Mouse (Mus musculus): Measurements from ENCODE around the gene Gabrg3. TPM values are rescaled to one million over a fixed set of nuclear protein-coding genes. Genes with fewer than 3 reads are reported as not detected.

Gene Gabrg3
- polyA plus RNA-seq, 1 experiment from 2014 or later: 0.68 TPM

- H3K27me3 ChIP-seq (replicated peaks): no peaks in the 10 kb centered on the region
- 73% methylated on average over 5 of the region's 5 CpGs for WGBS
- no peak overlapping the region for H3K27ac ChIP-seq (replicated peaks)
- no peak for ATAC-seq (ENCODE audit: extremely low read depth, insufficient number of reproducible peaks, low FRiP score, low TSS enrichment)
- H3K4me1 ChIP-seq: no peaks in the 10 kb centered on the region
- H3K9me3 ChIP-seq: no peaks in the 10 kb centered on the region
- no peak overlapping the region for H3K4me3 ChIP-seq
- H3K4me2 ChIP-seq: no peak overlapping the region
- H3K9ac ChIP-seq: no peak overlapping the region
- H3K36me3 ChIP-seq: no peaks in the 10 kb centered on the region
Observed at GRCm38 (mm10) chr7:57365134-57366012, 21.6 kb downstream of the Gabrg3 start.

- Histone ChIP-seq H3K4me2 (no peak overlapping the region), H3K9me3 (no peaks in the 10 kb centered on the region), H3K27me3 (replicated peaks) (no peaks in the 10 kb centered on the region), H3K4me3 (no peak overlapping the region), H3K27ac (replicated peaks) (no peak overlapping the region), H3K36me3 (no peaks in the 10 kb centered on the region), H3K4me1 (no peaks in the 10 kb centered on the region), H3K9ac (no peak overlapping the region)
- no peak for ATAC-seq (ENCODE audit: extremely low read depth, insufficient number of reproducible peaks, low FRiP score, low TSS enrichment)
- 57% methylated on average over 6 of the region's 6 CpGs for WGBS
Observed at GRCm38 (mm10) chr7:57363812-57364211, 23.2 kb downstream of the Gabrg3 start.

- Histone ChIP-seq H3K9ac (no peak overlapping the region), H3K4me1 (0 out of 2 replicates have a peak, but pooled peaks cover 4% of the 10 kb centered on the region), H3K4me3 (no peak overlapping the region), H3K36me3 (no peaks in the 10 kb centered on the region), H3K4me2 (no peak overlapping the region), H3K27ac (replicated peaks) (no peak overlapping the region), H3K27me3 (replicated peaks) (no peaks in the 10 kb centered on the region), H3K9me3 (no peaks in the 10 kb centered on the region)
- ATAC-seq (ENCODE audit: extremely low read depth, insufficient number of reproducible peaks, low FRiP score, low TSS enrichment): no peak
- 58% methylated on average over 6 of the region's 6 CpGs for WGBS
Observed at GRCm38 (mm10) chr7:57357871-57358540, 29.0 kb downstream of the Gabrg3 start.

- no peak overlapping the region for H3K4me3 ChIP-seq
- H3K27me3 ChIP-seq (replicated peaks): no peaks in the 10 kb centered on the region
- no peak overlapping the region for H3K9ac ChIP-seq
- H3K27ac ChIP-seq (replicated peaks): no peak overlapping the region; the same call in 1 of the 2 replicates
- no peaks in the 10 kb centered on the region for H3K9me3 ChIP-seq
- WGBS: 57% methylated on average over 8 of the region's 8 CpGs
- H3K36me3 ChIP-seq: no peaks in the 10 kb centered on the region
- ATAC-seq (ENCODE audit: extremely low read depth, insufficient number of reproducible peaks, low FRiP score, low TSS enrichment): no peak
- H3K4me1 ChIP-seq: 0 out of 2 replicates have a peak, but pooled peaks cover 4% of the 10 kb centered on the region
- no peak overlapping the region for H3K4me2 ChIP-seq
Observed at GRCm38 (mm10) chr7:57356565-57357301, 30.3 kb downstream of the Gabrg3 start.

- H3K27me3 ChIP-seq (replicated peaks): no peaks in the 10 kb centered on the region
- no peak for ATAC-seq (ENCODE audit: extremely low read depth, insufficient number of reproducible peaks, low FRiP score, low TSS enrichment)
- H3K9ac ChIP-seq: no peak overlapping the region
- 59% methylated on average over 1 of the region's 1 CpGs for WGBS
- no peaks in the 10 kb centered on the region for H3K36me3 ChIP-seq
- H3K4me3 ChIP-seq: no peak overlapping the region
- H3K9me3 ChIP-seq: no peaks in the 10 kb centered on the region
- no peaks in the 10 kb centered on the region for H3K4me1 ChIP-seq
- no peak overlapping the region for H3K27ac ChIP-seq (replicated peaks)
- H3K4me2 ChIP-seq: no peak overlapping the region
Observed at GRCm38 (mm10) chr7:57348774-57349173, 38.2 kb downstream of the Gabrg3 start.

GRCm38 (mm10) chr7:57341910-57342309 lies 45.1 kb downstream of the Gabrg3 start:
- Histone ChIP-seq H3K27me3 (replicated peaks) (no peaks in the 10 kb centered on the region), H3K36me3 (no peaks in the 10 kb centered on the region), H3K27ac (replicated peaks) (no peak overlapping the region), H3K9ac (no peak overlapping the region), H3K4me1 (no peaks in the 10 kb centered on the region), H3K4me2 (no peak overlapping the region), H3K4me3 (no peak overlapping the region), H3K9me3 (no peaks in the 10 kb centered on the region)
- 70% methylated on average over 8 of the region's 8 CpGs for WGBS
- no peak for ATAC-seq (ENCODE audit: extremely low read depth, insufficient number of reproducible peaks, low FRiP score, low TSS enrichment)

- Histone ChIP-seq H3K36me3 (no peaks in the 10 kb centered on the region), H3K4me2 (no peak overlapping the region), H3K27ac (replicated peaks) (no peak overlapping the region), H3K4me1 (no peaks in the 10 kb centered on the region), H3K27me3 (replicated peaks) (no peaks in the 10 kb centered on the region), H3K9me3 (no peaks in the 10 kb centered on the region), H3K4me3 (no peak overlapping the region), H3K9ac (no peak overlapping the region)
- no peak for ATAC-seq (ENCODE audit: extremely low read depth, insufficient number of reproducible peaks, low FRiP score, low TSS enrichment)
- WGBS: 75% methylated on average over 3 of the region's 3 CpGs
Observed at GRCm38 (mm10) chr7:57331211-57331610, 55.8 kb downstream of the Gabrg3 start.

- no peak overlapping the region for H3K4me2 ChIP-seq
- H3K36me3 ChIP-seq: no peaks in the 10 kb centered on the region
Observed at GRCm38 (mm10) chr7:57330240-57330639, 56.7 kb downstream of the Gabrg3 start.

GRCm38 (mm10) chr7:57324473-57324872 lies 62.5 kb downstream of the Gabrg3 start:
- H3K27ac ChIP-seq (replicated peaks): no peak overlapping the region
- ATAC-seq (ENCODE audit: extremely low read depth, insufficient number of reproducible peaks, low FRiP score, low TSS enrichment): no peak
- no peak overlapping the region for H3K4me2 ChIP-seq
- no peak overlapping the region for H3K9ac ChIP-seq
- H3K36me3 ChIP-seq: no peaks in the 10 kb centered on the region
- no peaks in the 10 kb centered on the region for H3K27me3 ChIP-seq (replicated peaks)
- no peaks in the 10 kb centered on the region for H3K9me3 ChIP-seq
- no peaks in the 10 kb centered on the region for H3K4me1 ChIP-seq
- no peak overlapping the region for H3K4me3 ChIP-seq
- WGBS: 67% methylated on average over 3 of the region's 3 CpGs

More at GRCm38 (mm10) chr7:57330240-57330639, 56.7 kb downstream of the Gabrg3 start:
- Histone ChIP-seq H3K9me3 (no peaks in the 10 kb centered on the region), H3K27ac (replicated peaks) (no peak overlapping the region), H3K4me1 (no peaks in the 10 kb centered on the region), H3K27me3 (replicated peaks) (no peaks in the 10 kb centered on the region), H3K4me3 (no peak overlapping the region), H3K9ac (no peak overlapping the region)
- WGBS: 77% methylated on average over 4 of the region's 4 CpGs
- no peak for ATAC-seq (ENCODE audit: extremely low read depth, insufficient number of reproducible peaks, low FRiP score, low TSS enrichment)

- no peak for ATAC-seq (ENCODE audit: extremely low read depth, insufficient number of reproducible peaks, low FRiP score, low TSS enrichment)
- Histone ChIP-seq H3K27ac (replicated peaks) (no peak overlapping the region), H3K27me3 (replicated peaks) (no peaks in the 10 kb centered on the region), H3K4me3 (no peak overlapping the region), H3K4me1 (no peaks in the 10 kb centered on the region), H3K9me3 (no peaks in the 10 kb centered on the region), H3K4me2 (no peak overlapping the region), H3K36me3 (no peaks in the 10 kb centered on the region), H3K9ac (no peak overlapping the region)
- WGBS: 51% methylated on average over 1 of the region's 1 CpGs
Observed at GRCm38 (mm10) chr7:57322086-57322485, 64.9 kb downstream of the Gabrg3 start.

GRCm38 (mm10) chr7:57314971-57315370 lies 72.0 kb downstream of the Gabrg3 start:
- Histone ChIP-seq H3K9me3 (no peaks in the 10 kb centered on the region), H3K27ac (replicated peaks) (no peak overlapping the region), H3K4me2 (no peak overlapping the region), H3K27me3 (replicated peaks) (no peaks in the 10 kb centered on the region), H3K36me3 (no peaks in the 10 kb centered on the region), H3K4me3 (no peak overlapping the region), H3K9ac (no peak overlapping the region), H3K4me1 (no peaks in the 10 kb centered on the region)
- no peak for ATAC-seq (ENCODE audit: extremely low read depth, insufficient number of reproducible peaks, low FRiP score, low TSS enrichment)
- 62% methylated on average over 1 of the region's 1 CpGs for WGBS

Measured in heart, embryonic 13.5 days (tissue).